Mouse (Mus musculus) heart, adult 2 months (tissue): ENCODE results near the gene Pmel. TPM values are rescaled to one million over a fixed set of nuclear protein-coding genes. Genes with fewer than 3 reads are reported as not detected.

Experiments
- DNase-seq, 2 experiments: peaks; one replicate each; pipeline ENCODE4 v3.0.0; 2021
- H3K27ac ChIP-seq: fragments of 200-600 bp; 2 replicates; pipeline ENCODE4 v1.8.1; 2022
- H3K27me3 ChIP-seq: fragments of 200-500 bp; 2 replicates; pipeline ENCODE4 v1.6.1; 2012; ENCODE audit warnings: mild to moderate bottlenecking, low read length, inconsistent platforms, mixed read lengths; ENCODE audit not compliant: control insufficient read depth, insufficient read depth
- H3K36me3 ChIP-seq: fragments of 200-500 bp; 2 replicates; pipeline ENCODE4 v1.6.1; 2012; ENCODE audit warnings: low read length, inconsistent platforms; ENCODE audit not compliant: control insufficient read depth, insufficient read depth
- H3K4me1 ChIP-seq: fragments of 200-500 bp; 2 replicates; pipeline ENCODE4 v1.6.1; 2011; ENCODE audit warnings: low read length; ENCODE audit not compliant: control insufficient read depth, insufficient read depth
- H3K4me3 ChIP-seq: fragments of 200-600 bp; 2 replicates; pipeline ENCODE4 v1.8.1; 2022
- H3K79me2 ChIP-seq: fragments of 200-500 bp; replicated peaks from 2 replicates; pipeline ENCODE4 v1.6.1; 2012; ENCODE audit warnings: mild to moderate bottlenecking, inconsistent platforms, low read length, moderate library complexity, mixed read lengths; ENCODE audit not compliant: control insufficient read depth, insufficient read depth
- H3K9ac ChIP-seq: fragments of 200-500 bp; 2 replicates; pipeline ENCODE4 v1.6.1; 2012; ENCODE audit warnings: low read depth, mild to moderate bottlenecking, control low read depth, inconsistent platforms, low read length, mixed read lengths
- CTCF ChIP-seq: fragments of 200-600 bp; IDR thresholded peaks from 2 replicates; pipeline ENCODE4 v1.8.1; 2022; ENCODE audit warnings: antibody characterized with exemption, mild to moderate bottlenecking, moderate library complexity
- EP300 ChIP-seq: fragments of 200-500 bp; IDR thresholded peaks from 2 replicates; pipeline ENCODE4 v1.6.1; 2011; ENCODE audit warnings: low read depth, low read length, control low read depth; ENCODE audit not compliant: insufficient read depth
- POLR2A ChIP-seq: fragments of 200-500 bp; IDR thresholded peaks from 2 replicates; pipeline ENCODE4 v1.6.1; 2011; ENCODE audit warnings: mild to moderate bottlenecking, low read depth, low read length, control low read depth; ENCODE audit not compliant: insufficient read depth
- WGBS: fragments of 180-500 bp; shearing (Covaris S2); methylation state at CpG from one replicate; pipeline ENCODE4 v1.1.7; 2018; 5-methylcytosine and 5-hydroxymethylcytosine counted together
- intact Hi-C: fragments of 180-260 bp; cut with DNase I; formaldehyde crosslinking; loops from one replicate; pipeline ENCODE4 v1.15.1; 2025
- polyA plus RNA-seq: library from polyadenylated mRNA; depleted of rRNA; stranded (reverse); fragments of >200 nt; gene quantifications from 2 replicates; pipeline ENCODE4 v1.2.3, GENCODE M21; 2012
- total RNA-seq, 2 experiments: library from RNA; stranded (reverse); gene quantifications; 2 replicates each; pipeline ENCODE4 v1.2.3; 2021

Pmel gene
- total and polyA plus RNA-seq, 3 experiments = 0.43 to 0.66 (median 0.50) TPM

DNA sequence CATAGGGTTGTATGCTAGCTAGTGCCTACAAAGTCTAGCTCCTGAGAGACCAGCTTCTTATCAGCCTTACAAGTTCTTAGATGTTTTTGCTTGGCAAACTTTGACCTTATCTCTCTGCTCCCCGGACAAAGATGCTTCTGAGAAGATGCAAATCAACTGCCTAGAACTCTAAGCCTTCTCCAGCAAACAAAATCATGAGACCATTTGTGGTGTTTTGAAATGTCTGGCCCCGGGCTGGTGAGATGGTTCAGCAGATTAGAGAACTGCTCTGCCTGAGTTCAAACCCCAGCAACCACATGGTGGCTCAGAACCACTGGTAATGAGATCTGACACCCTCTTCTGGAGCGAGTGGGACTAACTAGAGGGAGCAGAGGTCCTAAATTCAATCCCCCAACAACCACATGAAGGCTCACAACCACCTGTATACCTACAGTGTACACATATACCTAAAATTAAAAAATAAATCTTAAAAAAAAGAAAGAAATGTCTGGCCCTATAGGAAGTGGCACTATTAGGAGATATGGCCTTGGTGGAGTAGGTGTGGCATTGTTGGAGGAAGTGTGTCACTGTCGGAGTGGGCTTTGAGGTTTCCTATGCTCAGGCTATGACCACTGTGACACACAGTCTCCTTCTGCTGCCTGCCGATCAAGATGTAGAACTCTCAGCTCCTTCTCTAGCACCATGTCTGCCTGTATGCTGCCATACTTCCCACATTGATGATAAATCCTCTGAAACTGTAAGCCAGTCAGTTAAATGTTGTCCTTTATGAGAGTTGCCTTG lies 40.4 kb upstream of the Pmel start:
- H3K79me2 ChIP-seq = no peaks in the 10 kb centered on the region
- H3K36me3 ChIP-seq = no peaks in the 10 kb centered on the region
- H3K4me1 ChIP-seq = no peaks in the 10 kb centered on the region
- no peaks in the 10 kb centered on the region for H3K27me3 ChIP-seq
- no peak overlapping the region for H3K27ac ChIP-seq
- no peak for TF ChIP-seq EP300
- TF ChIP-seq CTCF = no peak
- no peak for TF ChIP-seq POLR2A
- WGBS = 53% methylated on average over 5 of the region's 5 CpGs
- DNase-seq = no peak
- H3K9ac ChIP-seq = no peak overlapping the region
- H3K4me3 ChIP-seq = no peak overlapping the region
- intact Hi-C loops = no loop called here

DNA sequence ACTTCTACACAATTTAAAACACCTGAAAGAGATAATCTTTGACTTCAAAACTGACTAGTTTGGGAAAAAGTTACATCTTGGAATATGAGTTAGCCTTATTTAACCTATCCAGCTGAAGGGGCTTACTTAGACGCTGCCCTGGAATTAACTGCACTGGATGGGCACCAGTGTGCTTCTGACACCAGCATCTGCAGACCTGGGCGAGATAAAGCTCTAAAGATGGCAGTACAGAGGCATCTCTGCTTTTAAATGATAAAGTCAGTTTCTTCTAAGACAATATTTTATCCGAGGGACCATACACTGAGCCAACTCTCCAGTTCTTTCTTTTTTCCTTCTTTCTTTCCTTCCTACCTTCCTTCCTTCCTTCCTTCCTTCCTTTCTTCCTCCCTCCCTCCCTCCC lies 39.2 kb upstream of the Pmel start:
- intact Hi-C loops = no loop called here
- Histone ChIP-seq H3K79me2 (no peaks in the 10 kb centered on the region), H3K4me3 (no peak overlapping the region), H3K9ac (no peak overlapping the region), H3K36me3 (no peaks in the 10 kb centered on the region), H3K27me3 (no peaks in the 10 kb centered on the region), H3K4me1 (no peaks in the 10 kb centered on the region), H3K27ac (no peak overlapping the region)
- TF ChIP-seq EP300 (no peak), POLR2A (no peak), CTCF (no peak)
- WGBS = 60% methylated on average over 3 of the region's 3 CpGs
- DNase-seq = no peak

DNA sequence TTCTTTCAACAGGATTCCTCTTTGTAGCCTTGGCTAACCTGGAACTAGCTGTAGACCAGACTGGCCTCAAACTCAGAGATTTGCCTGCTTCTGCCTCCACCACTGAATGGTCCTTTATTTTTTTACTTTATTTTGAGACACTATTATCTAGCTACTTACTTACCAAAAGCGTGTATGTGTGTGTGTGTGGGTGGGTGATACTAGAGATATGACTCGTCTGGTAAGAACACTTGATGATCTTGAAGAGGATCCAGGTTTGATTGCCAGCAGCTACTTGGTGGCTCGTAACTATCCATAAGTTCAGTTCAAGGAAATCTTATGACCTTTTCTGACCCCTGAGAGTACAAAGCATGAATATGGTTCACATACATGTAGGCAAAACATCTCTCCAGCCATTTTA lies 38.7 kb upstream of the Pmel start:
- DNase-seq = no peak
- intact Hi-C loops = no loop called here
- Histone ChIP-seq H3K27me3 (no peaks in the 10 kb centered on the region), H3K9ac (no peak overlapping the region), H3K36me3 (no peaks in the 10 kb centered on the region), H3K27ac (no peak overlapping the region), H3K4me1 (no peaks in the 10 kb centered on the region), H3K79me2 (no peaks in the 10 kb centered on the region), H3K4me3 (no peak overlapping the region)
- 65% methylated on average over 3 of the region's 3 CpGs for WGBS
- no peak for TF ChIP-seq POLR2A
- TF ChIP-seq EP300 = no peak
- TF ChIP-seq CTCF = no peak

DNA sequence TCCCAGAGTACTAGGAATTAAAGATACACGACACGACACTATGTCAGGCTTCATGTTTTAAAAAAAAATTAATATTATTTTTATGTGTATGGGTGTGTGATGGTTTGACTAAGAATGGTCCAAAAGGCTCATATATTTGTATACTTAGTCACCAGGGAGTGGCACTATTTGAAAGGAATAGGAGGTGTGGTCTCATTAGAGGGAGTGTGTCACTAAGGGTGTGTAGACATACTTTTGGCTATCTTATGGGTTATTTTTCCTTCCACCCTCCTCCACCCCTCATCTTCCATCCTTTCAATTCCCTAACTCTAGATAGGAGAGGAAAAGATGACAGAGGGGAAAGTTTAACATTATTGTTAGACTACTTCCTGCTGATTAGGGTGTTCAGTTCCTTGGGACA lies 38.2 kb upstream of the Pmel start:
- Histone ChIP-seq H3K27ac (no peak overlapping the region), H3K9ac (no peak overlapping the region), H3K36me3 (no peaks in the 10 kb centered on the region), H3K27me3 (no peaks in the 10 kb centered on the region), H3K79me2 (no peaks in the 10 kb centered on the region), H3K4me1 (no peaks in the 10 kb centered on the region), H3K4me3 (no peak overlapping the region)
- WGBS = 95% methylated on average over 2 of the region's 2 CpGs
- intact Hi-C loops = no loop called here
- TF ChIP-seq CTCF (no peak), EP300 (no peak), POLR2A (no peak)
- DNase-seq = no peak

DNA sequence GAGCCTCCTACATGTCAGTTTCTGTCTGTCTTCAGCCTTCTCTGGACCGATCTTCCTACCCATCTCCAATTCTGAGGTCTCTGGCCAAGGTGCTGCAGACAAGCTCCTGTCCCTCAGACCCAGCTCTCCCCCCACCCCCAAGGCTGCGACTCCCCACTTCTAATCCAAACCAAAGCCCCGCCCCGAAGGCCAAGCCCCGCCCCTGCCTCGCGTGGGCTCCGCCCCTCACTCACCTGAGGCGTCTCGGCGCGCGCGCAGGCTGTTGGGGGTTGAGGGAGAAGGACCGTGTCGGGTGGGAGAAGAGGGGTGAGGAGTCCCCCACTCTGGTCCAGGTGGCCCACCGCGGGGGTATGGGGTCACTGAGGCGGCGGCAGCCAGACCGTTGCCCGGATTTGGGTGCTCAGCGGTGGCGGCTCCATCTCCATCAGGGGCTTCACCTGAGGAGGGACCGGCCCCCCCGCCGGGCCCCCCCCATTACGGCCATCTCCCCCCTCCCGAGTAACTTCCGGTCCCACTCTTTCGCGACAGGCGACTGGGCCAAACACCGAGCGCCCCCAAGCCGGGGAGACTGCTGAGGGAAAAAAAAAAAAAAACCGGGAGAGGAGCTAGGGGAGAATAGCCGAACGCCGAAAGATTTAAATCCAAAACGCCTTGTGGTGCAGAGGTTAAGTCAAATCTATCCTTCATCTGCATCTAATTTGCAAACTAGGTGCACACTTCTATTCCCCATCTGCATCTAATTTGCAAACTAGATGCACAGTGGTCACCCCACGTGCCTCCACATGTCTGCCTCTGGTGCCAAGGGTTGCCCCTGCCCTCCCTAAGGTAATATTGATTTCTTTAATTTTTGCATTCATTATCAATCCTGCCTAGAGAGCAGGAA lies 35.0 kb upstream of the Pmel start:
- no peaks in the 10 kb centered on the region for H3K79me2 ChIP-seq
- TF ChIP-seq EP300 = no peak
- no peak for TF ChIP-seq CTCF
- no peak for TF ChIP-seq POLR2A
- H3K4me3 ChIP-seq = peak overlapping the region; percentile 50
- H3K9ac ChIP-seq = peak overlapping the region; percentile 51; the same call in 1 of the 2 replicates
- 4% methylated on average over 42 of the region's 42 CpGs for WGBS
- no peaks in the 10 kb centered on the region for H3K36me3 ChIP-seq
- DNase-seq = peak; percentile 20 to 44
- H3K27ac ChIP-seq = no peak overlapping the region
- peaks cover 5% of the 10 kb centered on the region for H3K4me1 ChIP-seq
- no peaks in the 10 kb centered on the region for H3K27me3 ChIP-seq
- intact Hi-C loops = no loop called here
